ENCODE assay signal across 17 mouse cellular contexts in genomic region chr11:75741615-75742014, GRCm38 (mm10). TPM values are rescaled to one million over a fixed set of nuclear protein-coding genes. Genes with fewer than 3 reads are reported as not detected.
A peak's percentile ranks its signal among the peaks of the same experiment; 100 is the strongest.
DNase-seq lines count a peak whose midpoint lies in the region; ATAC-seq and TF ChIP-seq lines count a peak whose summit lies in the region.
"Had no signal": no experiment of that assay in that cellular context is flagged by ENCODE, and none has a peak within 500 bp of the region (broad histone marks: within the 10 kb centered on the region; RNA-seq: fewer than 3 reads in every experiment).

No protein-coding gene starts in this region.

- H3K36me3 ChIP-seq in heart, embryonic 15.5 days: peaks cover 9% of the 10 kb centered on the region
- peaks cover 50% of the 10 kb centered on the region for H3K36me3 ChIP-seq in lung, embryonic 14.5 days (ENCODE audit: insufficient read depth)
- H3K36me3 ChIP-seq in intestine, embryonic 16.5 days (ENCODE audit: control insufficient read depth, insufficient read depth, low read length): no peaks in the 10 kb centered on the region
- H3K36me3 ChIP-seq in stomach, embryonic 16.5 days (ENCODE audit: control insufficient read depth, insufficient read depth, low read length): no peaks in the 10 kb centered on the region

- WGBS in heart, embryonic 15.5 days: 37% methylated on average over 3 of the region's 3 CpGs
- WGBS in lung, embryonic 14.5 days: 60% methylated on average over 3 of the region's 3 CpGs
- 61% methylated on average over 3 of the region's 3 CpGs for WGBS in intestine, embryonic 16.5 days
- WGBS in stomach, embryonic 16.5 days: 66% methylated on average over 3 of the region's 3 CpGs

- peak overlapping the region; percentile 17; the same call in 1 of the 2 replicates for H3K27ac ChIP-seq in heart, embryonic 15.5 days
- H3K27ac ChIP-seq in lung, embryonic 14.5 days (ENCODE audit: low read depth): no peak overlapping the region
- H3K27ac ChIP-seq in intestine, embryonic 16.5 days (ENCODE audit: low read length): 0 out of 2 replicates have a peak overlapping the region, but pooled peaks have one; percentile 44
- H3K27ac ChIP-seq in stomach, embryonic 16.5 days (ENCODE audit: low read length): no peak overlapping the region
- H3K27ac ChIP-seq: embryonic facial prominence, embryonic 12.5 days; hindbrain, embryonic 14.5 days had no signal

- peaks cover 55% of the 10 kb centered on the region for H3K4me1 ChIP-seq in heart, embryonic 15.5 days (replicated peaks)
- peaks cover 7% of the 10 kb centered on the region; the same call in 1 of the 2 replicates for H3K4me1 ChIP-seq in lung, embryonic 14.5 days (ENCODE audit: insufficient read depth)
- H3K4me1 ChIP-seq in intestine, embryonic 16.5 days (ENCODE audit: control insufficient read depth, insufficient read depth, low read length): peaks cover 30% of the 10 kb centered on the region
- H3K4me1 ChIP-seq in stomach, embryonic 16.5 days (ENCODE audit: control insufficient read depth, insufficient read depth, low read length): peaks cover 37% of the 10 kb centered on the region

- no peak overlapping the region for H3K9ac ChIP-seq in heart, embryonic 15.5 days
- H3K9ac ChIP-seq in lung, embryonic 14.5 days: no peak overlapping the region
- H3K9ac ChIP-seq in intestine, embryonic 16.5 days (ENCODE audit: low read depth, low read length): no peak overlapping the region
- H3K9ac ChIP-seq in stomach, embryonic 16.5 days (ENCODE audit: low read length): no peak overlapping the region
- H3K9ac ChIP-seq: embryonic facial prominence, embryonic 12.5 days; hindbrain, embryonic 14.5 days had no signal

- H3K4me3 ChIP-seq in heart, embryonic 15.5 days: no peak overlapping the region
- H3K4me3 ChIP-seq in lung, embryonic 14.5 days (ENCODE audit: low read depth, low read length): no peak overlapping the region
- H3K4me3 ChIP-seq in intestine, embryonic 16.5 days (ENCODE audit: low read length): no peak overlapping the region
- H3K4me3 ChIP-seq in stomach, embryonic 16.5 days (replicated peaks; ENCODE audit: low read length): no peak overlapping the region
- H3K4me3 ChIP-seq: embryonic facial prominence, embryonic 12.5 days had no signal

- TF ChIP-seq CTCF in lung, embryonic 14.5 days (IDR thresholded peaks at IDR 0.05; ENCODE audit: low read depth): no peak

- no peak for DNase-seq in heart, adult 11 months
- no peak for DNase-seq in lung, embryonic 14.5 days
- DNase-seq in lung, postnatal 4 days: no peak
- no peak for DNase-seq in MN1 (ENCODE audit: low spot score)
- DNase-seq in cerebellum, postnatal 36 days: no peak
- DNase-seq: adrenal gland, postnatal 10 days; cerebellum, adult 11-12 months; kidney, adult 18-20 months; kidney, postnatal 36 days; thymus, postnatal 4 days had no signal

- no peaks in the 10 kb centered on the region for H3K27me3 ChIP-seq in heart, embryonic 15.5 days
- H3K27me3 ChIP-seq in lung, embryonic 14.5 days (ENCODE audit: insufficient read depth, low read length): no peaks in the 10 kb centered on the region
- H3K27me3 ChIP-seq in intestine, embryonic 16.5 days (replicated peaks; ENCODE audit: control insufficient read depth, insufficient read depth, low read length): no peaks in the 10 kb centered on the region
- H3K27me3 ChIP-seq in stomach, embryonic 16.5 days (ENCODE audit: control insufficient read depth, insufficient read depth, low read length): no peaks in the 10 kb centered on the region
- H3K27me3 ChIP-seq: embryonic facial prominence, embryonic 12.5 days had no signal

- no peaks in the 10 kb centered on the region for H3K9me3 ChIP-seq in heart, embryonic 15.5 days (replicated peaks)
- H3K9me3 ChIP-seq in lung, embryonic 14.5 days (ENCODE audit: low read depth, low read length): no peaks in the 10 kb centered on the region
- H3K9me3 ChIP-seq in intestine, embryonic 16.5 days (ENCODE audit: control insufficient read depth, low read length): no peaks in the 10 kb centered on the region
- H3K9me3 ChIP-seq in stomach, embryonic 16.5 days (replicated peaks; ENCODE audit: control insufficient read depth, low read length): no peaks in the 10 kb centered on the region
- H3K9me3 ChIP-seq: embryonic facial prominence, embryonic 12.5 days had no signal

- no peak for ATAC-seq in heart, embryonic 15.5 days (replicated peaks; ENCODE audit: insufficient number of reproducible peaks, insufficient read depth, low FRiP score, low read depth)
- no peak for ATAC-seq in lung, embryonic 14.5 days (ENCODE audit: insufficient read depth)
- ATAC-seq in intestine, embryonic 16.5 days: peak; percentile 64
- ATAC-seq in stomach, embryonic 16.5 days (ENCODE audit: insufficient read depth, low FRiP score): 0 out of 2 replicates have a peak, but pooled peaks have one; percentile 17
- ATAC-seq: forebrain, embryonic 16.5 days had no signal

- H3K4me2 ChIP-seq in heart, embryonic 15.5 days: no peak overlapping the region
- H3K4me2 ChIP-seq in lung, embryonic 14.5 days: 0 out of 2 replicates have a peak overlapping the region, but pooled peaks have one; percentile 2
- H3K4me2 ChIP-seq in intestine, embryonic 16.5 days (ENCODE audit: low read depth, low read length): no peak overlapping the region
- H3K4me2 ChIP-seq in stomach, embryonic 16.5 days (ENCODE audit: low read depth, low read length): no peak overlapping the region
- H3K4me2 ChIP-seq: embryonic facial prominence, embryonic 12.5 days; hindbrain, embryonic 14.5 days; midbrain, embryonic 11.5 days had no signal

RNA-seq across cellular contexts. Expression of gene Ywhae, which starts 8.9 kb away (rescaled TPM):
- polyA plus RNA-seq in heart, embryonic 15.5 days (2015; fragmentation: Nextera tagmentation; extraction: Ambion mirVana): 611 and 667 TPM in 2 replicates
- 1,066 and 1,071 TPM in 2 replicates for polyA plus RNA-seq in lung, embryonic 14.5 days (2014; fragmentation: Nextera tagmentation; extraction: Ambion mirVana)
- polyA plus RNA-seq in intestine, embryonic 16.5 days (2015; fragmentation: Nextera tagmentation; extraction: Ambion mirVana): 648 and 718 TPM in 2 replicates
- polyA plus RNA-seq in stomach, embryonic 16.5 days (2015; fragmentation: Nextera tagmentation; extraction: Ambion mirVana): 684 and 689 TPM in 2 replicates

RNA-seq across cellular contexts. Expression of gene Doc2b, which starts 54.2 kb away (rescaled TPM):
- 0.13 and 0.51 TPM in 2 replicates for polyA plus RNA-seq in heart, embryonic 15.5 days (2015; fragmentation: Nextera tagmentation; extraction: Ambion mirVana)
- 1.1 TPM in 2 replicates for polyA plus RNA-seq in lung, embryonic 14.5 days (2014; fragmentation: Nextera tagmentation; extraction: Ambion mirVana)
- 0.61 and 0.97 TPM in 2 replicates for polyA plus RNA-seq in intestine, embryonic 16.5 days (2015; fragmentation: Nextera tagmentation; extraction: Ambion mirVana)
- polyA plus RNA-seq in stomach, embryonic 16.5 days (2015; fragmentation: Nextera tagmentation; extraction: Ambion mirVana): 1.2 TPM in 2 replicates

Comparison
In these comparisons a context has a peak if more than half of its experiments do, and no peak if none do; other contexts are left out.
1. ATAC-seq: peak in intestine, embryonic 16.5 days (single experiment) and stomach, embryonic 16.5 days (single experiment); none in heart, embryonic 15.5 days (single experiment) and lung, embryonic 14.5 days (single experiment).
2. H3K27ac ChIP-seq: peak in heart, embryonic 15.5 days (single experiment) and intestine, embryonic 16.5 days (single experiment); none in lung, embryonic 14.5 days (single experiment) and stomach, embryonic 16.5 days (single experiment).